Mouse (Mus musculus) midbrain, embryonic 13.5 days (tissue): ENCODE results near the gene Plpp4. TPM values are rescaled to one million over a fixed set of nuclear protein-coding genes. Genes with fewer than 3 reads are reported as not detected.

ENCODE experiments used
- ATAC-seq: fragments of 200-750 bp; cut with Nextera tagmentation; 2 replicates; pipeline ENCODE4 v1.8.0; 2017; ENCODE audit warnings: mild to moderate bottlenecking, moderate TSS enrichment, moderate library complexity
- H3K27ac ChIP-seq: fragments of 300-500 bp; sonication (generic); 2 replicates; pipeline ENCODE4 v1.5.1; 2015; ENCODE audit warnings: inconsistent platforms, mild to moderate bottlenecking, moderate library complexity
- H3K27me3 ChIP-seq: fragments of 300-500 bp; sonication (generic); 2 replicates; pipeline ENCODE4 v1.6.1; 2015; ENCODE audit warnings: mild to moderate bottlenecking, inconsistent platforms
- H3K36me3 ChIP-seq: fragments of 300-500 bp; sonication (generic); 2 replicates; pipeline ENCODE4 v1.6.1; 2015; ENCODE audit warnings: mild to moderate bottlenecking, inconsistent platforms
- H3K4me1 ChIP-seq: fragments of 300-500 bp; sonication (generic); replicated peaks from 2 replicates; pipeline ENCODE4 v1.6.1; 2015; ENCODE audit warnings: inconsistent platforms
- H3K4me2 ChIP-seq: fragments of 300-500 bp; sonication (generic); replicated peaks from 2 replicates; pipeline ENCODE4 v1.6.1; 2015; ENCODE audit warnings: moderate library complexity, mild to moderate bottlenecking, inconsistent platforms
- H3K4me3 ChIP-seq: fragments of 300-500 bp; sonication (generic); replicated peaks from 2 replicates; pipeline ENCODE4 v1.5.1; 2015; ENCODE audit warnings: mild to moderate bottlenecking, inconsistent platforms
- H3K9ac ChIP-seq: fragments of 300-500 bp; sonication (generic); replicated peaks from 2 replicates; pipeline ENCODE4 v1.6.1; 2015; ENCODE audit warnings: mild to moderate bottlenecking, inconsistent platforms
- H3K9me3 ChIP-seq: fragments of 300-500 bp; sonication (generic); 2 replicates; pipeline ENCODE4 v1.6.1; 2016; ENCODE audit warnings: mild to moderate bottlenecking, inconsistent platforms
- WGBS: fragments of 180-500 bp; shearing (Covaris S2); methylation state at CpG from one replicate; pipeline ENCODE4 v1.1.7; 2015; 5-methylcytosine and 5-hydroxymethylcytosine counted together
- polyA plus RNA-seq: library from polyadenylated mRNA; unstranded; fragments of >200 nt; fragmentation: Nextera tagmentation; extraction: Ambion mirVana; gene quantifications from 2 replicates; pipeline ENCODE4 v1.2.1, GENCODE M21; 2015

Gene Plpp4
- polyA plus RNA-seq: 6.0 and 6.2 TPM in 2 replicates

GRCm38 (mm10) chr7:129256621-129257373 is at the start of gene Plpp4:
Gene Plpp4, plus strand, starts transcription at chr7:129257031.
- Histone ChIP-seq H3K4me3 (peak within 1 kb of the TSS; percentile 52), H3K27me3 (peaks cover 32% of the 10 kb centered on the region), H3K9ac (peak within 1 kb of the TSS; percentile 72), H3K27ac (0 out of 2 replicates have a peak within 1 kb of the TSS, but pooled peaks have one; percentile 30), H3K4me1 (peaks cover 19% of the 10 kb centered on the region), H3K9me3 (no peaks in the 10 kb centered on the region), H3K4me2 (peak within 1 kb of the TSS; percentile 87), H3K36me3 (no peaks in the 10 kb centered on the region)
- peak; percentile 92 for ATAC-seq
- WGBS: 1% methylated on average over 49 of the region's 66 CpGs

GRCm38 (mm10) chr7:129215926-129216543 is 40.8 kb upstream of the Plpp4 start:
- Histone ChIP-seq H3K36me3 (no peaks in the 10 kb centered on the region), H3K4me2 (no peak overlapping the region), H3K9ac (no peak overlapping the region), H3K4me1 (peaks cover 18% of the 10 kb centered on the region), H3K27ac (peak overlapping the region; percentile 71), H3K9me3 (no peaks in the 10 kb centered on the region), H3K4me3 (no peak overlapping the region), H3K27me3 (no peaks in the 10 kb centered on the region)
- ATAC-seq: peak; percentile 77
- WGBS: 66% methylated on average over 10 of the region's 10 CpGs

- no peaks in the 10 kb centered on the region for H3K36me3 ChIP-seq
- peaks cover 18% of the 10 kb centered on the region for H3K4me1 ChIP-seq
- no peak overlapping the region for H3K9ac ChIP-seq
- H3K27ac ChIP-seq: peak overlapping the region; percentile 56
- H3K9me3 ChIP-seq: no peaks in the 10 kb centered on the region
- 59% methylated on average over 10 of the region's 10 CpGs for WGBS
- ATAC-seq: peak; percentile 73
- H3K4me2 ChIP-seq: no peak overlapping the region
- no peak overlapping the region for H3K4me3 ChIP-seq
- 0 out of 2 replicates have a peak, but pooled peaks cover 2% of the 10 kb centered on the region for H3K27me3 ChIP-seq
These were observed 40.2 kb upstream of the Plpp4 start for GRCm38 (mm10) chr7:129216547-129217195.

GRCm38 (mm10) chr7:129220948-129221347 is 35.9 kb upstream of the Plpp4 start:
- WGBS: 81% methylated on average over 9 of the region's 9 CpGs
- ATAC-seq: no peak
- H3K27me3 ChIP-seq: 0 out of 2 replicates have a peak, but pooled peaks cover 3% of the 10 kb centered on the region
- H3K4me1 ChIP-seq: peaks cover 10% of the 10 kb centered on the region
- no peak overlapping the region for H3K4me3 ChIP-seq
- no peak overlapping the region for H3K9ac ChIP-seq
- no peaks in the 10 kb centered on the region for H3K9me3 ChIP-seq
- no peak overlapping the region for H3K27ac ChIP-seq
- H3K36me3 ChIP-seq: no peaks in the 10 kb centered on the region
- no peak overlapping the region for H3K4me2 ChIP-seq

GRCm38 (mm10) chr7:129221649-129222048 is 35.2 kb upstream of the Plpp4 start:
- no peaks in the 10 kb centered on the region for H3K9me3 ChIP-seq
- no peaks in the 10 kb centered on the region for H3K36me3 ChIP-seq
- H3K27ac ChIP-seq: no peak overlapping the region
- WGBS: 93% methylated on average over 3 of the region's 3 CpGs
- peaks cover 7% of the 10 kb centered on the region for H3K4me1 ChIP-seq
- H3K4me3 ChIP-seq: no peak overlapping the region
- H3K27me3 ChIP-seq: 0 out of 2 replicates have a peak, but pooled peaks cover 3% of the 10 kb centered on the region
- ATAC-seq: no peak
- H3K4me2 ChIP-seq: no peak overlapping the region
- H3K9ac ChIP-seq: no peak overlapping the region

- Histone ChIP-seq H3K36me3 (no peaks in the 10 kb centered on the region), H3K27ac (no peak overlapping the region), H3K4me3 (no peak overlapping the region), H3K4me1 (no peaks in the 10 kb centered on the region), H3K27me3 (no peaks in the 10 kb centered on the region), H3K9ac (no peak overlapping the region), H3K9me3 (no peaks in the 10 kb centered on the region), H3K4me2 (no peak overlapping the region)
- 52% methylated on average over 2 of the region's 2 CpGs for WGBS
- ATAC-seq: peak; percentile 69
These were observed 21.4 kb upstream of the Plpp4 start for GRCm38 (mm10) chr7:129235410-129235809.

- no peaks in the 10 kb centered on the region for H3K36me3 ChIP-seq
- WGBS: 64% methylated on average over 5 of the region's 5 CpGs
- no peaks in the 10 kb centered on the region for H3K4me1 ChIP-seq
- no peak overlapping the region for H3K27ac ChIP-seq
- H3K9me3 ChIP-seq: no peaks in the 10 kb centered on the region
- H3K4me3 ChIP-seq: no peak overlapping the region
- no peak overlapping the region for H3K4me2 ChIP-seq
- no peaks in the 10 kb centered on the region for H3K27me3 ChIP-seq
- no peak for ATAC-seq
- no peak overlapping the region for H3K9ac ChIP-seq
These were observed 20.8 kb upstream of the Plpp4 start for GRCm38 (mm10) chr7:129235995-129236394.

- no peak for ATAC-seq
- Histone ChIP-seq H3K27me3 (peaks cover 13% of the 10 kb centered on the region), H3K4me3 (no peak overlapping the region), H3K9ac (no peak overlapping the region), H3K4me1 (no peaks in the 10 kb centered on the region), H3K36me3 (no peaks in the 10 kb centered on the region), H3K9me3 (no peaks in the 10 kb centered on the region), H3K27ac (no peak overlapping the region), H3K4me2 (no peak overlapping the region)
These were observed 5.8 kb upstream of the Plpp4 start for GRCm38 (mm10) chr7:129250981-129251380.

GRCm38 (mm10) chr7:129253406-129253805 is 3.4 kb upstream of the Plpp4 start:
- Histone ChIP-seq H3K9ac (no peak overlapping the region), H3K27me3 (peaks cover 31% of the 10 kb centered on the region), H3K4me2 (no peak overlapping the region), H3K4me1 (peaks cover 18% of the 10 kb centered on the region), H3K4me3 (no peak overlapping the region), H3K27ac (no peak overlapping the region), H3K9me3 (no peaks in the 10 kb centered on the region), H3K36me3 (no peaks in the 10 kb centered on the region)
- WGBS: 85% methylated on average over 6 of the region's 6 CpGs
- ATAC-seq: no peak

- Histone ChIP-seq H3K27ac (no peak overlapping the region), H3K4me2 (no peak overlapping the region), H3K4me1 (peaks cover 19% of the 10 kb centered on the region), H3K9me3 (no peaks in the 10 kb centered on the region), H3K9ac (no peak overlapping the region), H3K4me3 (no peak overlapping the region), H3K27me3 (peaks cover 32% of the 10 kb centered on the region), H3K36me3 (no peaks in the 10 kb centered on the region)
- 79% methylated on average over 1 of the region's 1 CpGs for WGBS
- ATAC-seq: no peak
These were observed 2.7 kb upstream of the Plpp4 start for GRCm38 (mm10) chr7:129254126-129254525.

GRCm38 (mm10) chr7:129255406-129255805 is 1.4 kb upstream of the Plpp4 start:
- Histone ChIP-seq H3K27me3 (peaks cover 32% of the 10 kb centered on the region), H3K4me1 (peaks cover 19% of the 10 kb centered on the region), H3K4me3 (no peak overlapping the region), H3K9me3 (no peaks in the 10 kb centered on the region), H3K9ac (no peak overlapping the region), H3K4me2 (no peak overlapping the region), H3K36me3 (no peaks in the 10 kb centered on the region), H3K27ac (no peak overlapping the region)
- no peak for ATAC-seq
- WGBS: 95% methylated on average over 6 of the region's 6 CpGs
